Mouse (Mus musculus): ENCODE results near the gene Gm19684. TPM values are rescaled to one million over a fixed set of nuclear protein-coding genes. Genes with fewer than 3 reads are reported as not detected.
"Not testable (repeated sequence)": the region's sequence is repeated elsewhere in the genome, so short reads cannot be mapped to it uniquely, and the experiment has no call there.

Gm19684 gene
- total RNA-seq, 4 experiments from 2014 or later = 0.23 to 1.1 (median 0.58) TPM

- DNase-seq = not testable (repeated sequence)
These were observed 57.5 kb downstream of the Gm19684 start for GRCm38 (mm10) chr17:36178938-36179337.

Other genes with a start within 250 kb of the Gm19684 start
- 10 to 100 TPM; 40.6 to 57.8 (median 52.0) TPM for gene Dhx16, start 241.9 kb upstream of the Gm19684 start, total RNA-seq (2022)
- 10 to 100 TPM; 33.1 to 46.5 (median 40.3) TPM for gene 2310061I04Rik, start 224.2 kb upstream of the Gm19684 start, total RNA-seq (2022)
- gene Atat1, start 211.6 kb upstream of the Gm19684 start, total RNA-seq (2022) = 10 to 100 TPM; 34.8 to 61.0 (median 44.9) TPM
- 100 to 1,000 TPM in 2 of 4 experiments, 10 to 100 TPM in 2; 81.7 to 102 (median 99.4) TPM for gene Mrps18b, start 205.3 kb upstream of the Gm19684 start, total RNA-seq (2022)
- gene Ppp1r10, start 205.2 kb upstream of the Gm19684 start, total RNA-seq (2022) = 100 to 1,000 TPM in 1 of 4 experiments, 10 to 100 TPM in 3; 65.5 to 105 (median 89.6) TPM
- gene Abcf1, start 151.9 kb upstream of the Gm19684 start, total RNA-seq (2022) = 100 to 1,000 TPM in 1 of 4 experiments, 10 to 100 TPM in 3; 87.1 to 104 (median 93.9) TPM
- 10 to 100 TPM; 52.4 to 65.5 (median 59.7) TPM for gene Gnl1, start 141.8 kb upstream of the Gm19684 start, total RNA-seq (2022)
- 10 to 100 TPM; 19.0 to 38.5 (median 27.2) TPM for gene Prr3, start 141.4 kb upstream of the Gm19684 start, total RNA-seq (2022)
- gene H2-T24, start 101.1 kb upstream of the Gm19684 start, total RNA-seq (2022) = 1 to 10 TPM; 6.0 to 9.2 (median 6.9) TPM
- gene H2-T23, start 88.8 kb upstream of the Gm19684 start, total RNA-seq (2022) = 100 to 1,000 TPM in 1 of 4 experiments, 10 to 100 TPM in 3; 65.8 to 110 (median 93.4) TPM
- gene H2-T22, start 78.9 kb upstream of the Gm19684 start, total RNA-seq (2022) = 10 to 100 TPM; 33.8 to 65.4 (median 46.3) TPM
- under 1 TPM in 2 of 4 experiments, not detected in 2; 0.17 to 0.30 TPM for gene Gm6034, start 78.7 kb upstream of the Gm19684 start, total RNA-seq (2022)
- 1 to 10 TPM; 5.8 to 7.9 (median 6.7) TPM for gene Gm11127, start 63.3 kb upstream of the Gm19684 start, total RNA-seq (2022)
- under 1 TPM in 2 of 4 experiments, not detected in 2; 0.62 to 0.65 TPM for gene Gm7030, start 7.7 kb downstream of the Gm19684 start, total RNA-seq (2022)
- 1 to 10 TPM in 1 of 4 experiments, under 1 TPM in 1, not detected in 2; 0.40 to 1.2 TPM for gene Gm8909, start 46.9 kb downstream of the Gm19684 start, total RNA-seq (2022)
- not detected for gene H2-T3, start 68.6 kb downstream of the Gm19684 start, total RNA-seq (2022)
- gene Rpp21, start 136.4 kb downstream of the Gm19684 start, total RNA-seq (2022) = 10 to 100 TPM; 38.8 to 46.8 (median 43.4) TPM
- gene Trim39, start 150.6 kb downstream of the Gm19684 start, total RNA-seq (2022) = 10 to 100 TPM; 17.9 to 32.7 (median 23.6) TPM
- not detected for gene H2-M10.2, start 164.8 kb downstream of the Gm19684 start, total RNA-seq (2022)
- not detected for gene H2-M10.1, start 204.5 kb downstream of the Gm19684 start, total RNA-seq (2022)
- gene H2-M10.3, start 246.7 kb downstream of the Gm19684 start, total RNA-seq (2022) = not detected

Measured in adrenal gland, adult 8-10 months (tissue).